Mouse (Mus musculus): ENCODE data around the gene Mau2. TPM values are rescaled to one million over a fixed set of nuclear protein-coding genes. Genes with fewer than 3 reads are reported as not detected.
A peak's percentile ranks its signal among the peaks of the same experiment; 100 is the strongest.

The Mau2 gene
- polyA plus RNA-seq, 1 experiment, result 46.0 TPM

DNA sequence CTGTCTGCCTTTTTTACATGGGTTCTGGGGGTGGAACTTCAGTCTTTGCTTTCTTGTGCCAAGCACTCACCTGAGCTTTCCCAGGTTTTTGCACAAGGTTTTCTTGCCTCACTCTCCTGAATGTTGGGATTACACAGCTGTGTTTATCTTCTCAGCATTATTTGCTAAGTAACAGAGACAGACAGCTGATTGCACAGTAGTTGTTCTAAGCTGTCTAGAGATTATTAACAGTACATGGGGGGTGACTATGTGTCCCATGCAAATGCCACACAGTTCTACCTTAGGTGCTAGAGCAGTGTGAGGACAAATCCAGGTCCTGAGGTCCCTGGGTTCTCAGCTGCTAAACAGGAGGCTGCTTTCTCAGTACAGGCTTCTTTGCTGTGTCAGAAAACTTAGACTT lies 7.1 kb upstream of the Mau2 start:
- Histone ChIP-seq H3K4me1 (ENCODE audit: control insufficient read depth, insufficient read depth, low read length) (no peaks in the 10 kb centered on the region), H3K27ac (ENCODE audit: control insufficient read depth, insufficient read depth, low read depth, low read length) (no peak overlapping the region), H3K36me3 (ENCODE audit: control insufficient read depth, insufficient read depth, low read length) (peaks cover 1% of the 10 kb centered on the region), H3K27me3 (ENCODE audit: control insufficient read depth, insufficient read depth, low read length) (no peaks in the 10 kb centered on the region), H3K4me3 (ENCODE audit: control insufficient read depth, low read depth, low read length) (no peak overlapping the region)
- no peak for TF ChIP-seq POLR2A (IDR thresholded peaks at IDR 0.05; ENCODE audit: control insufficient read depth, low read depth, low read length)
- no peak for TF ChIP-seq CTCF (IDR thresholded peaks at IDR 0.05; ENCODE audit: control insufficient read depth, insufficient read depth, insufficient replicate concordance, low read depth, low read length)

DNA sequence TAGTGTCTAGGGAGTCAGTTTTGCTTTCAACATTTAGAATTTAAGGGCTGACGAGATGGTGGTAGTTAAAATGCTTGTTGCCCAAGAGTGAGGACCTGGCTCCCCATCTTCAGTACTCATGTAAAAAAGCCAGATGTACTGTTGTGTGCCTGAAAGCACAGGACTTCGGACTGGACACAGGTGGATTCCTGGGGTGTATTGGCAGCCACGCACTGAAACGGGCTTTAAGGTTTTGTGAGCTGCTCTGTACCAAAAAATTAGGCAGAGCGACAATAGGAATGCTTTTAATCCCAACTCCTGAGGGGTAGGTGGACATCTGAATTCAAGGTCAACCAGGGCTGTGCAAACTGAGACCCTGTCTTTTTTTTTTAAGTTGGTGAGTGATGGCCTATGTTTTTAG lies 1.5 kb upstream of the Mau2 start:
- H3K4me1 ChIP-seq (ENCODE audit: control insufficient read depth, insufficient read depth, low read length), result peaks cover 3% of the 10 kb centered on the region
- no peak overlapping the region for H3K27ac ChIP-seq (ENCODE audit: control insufficient read depth, insufficient read depth, low read depth, low read length)
- TF ChIP-seq CTCF (IDR thresholded peaks at IDR 0.05; ENCODE audit: control insufficient read depth, insufficient read depth, insufficient replicate concordance, low read depth, low read length) (no peak), POLR2A (IDR thresholded peaks at IDR 0.05; ENCODE audit: control insufficient read depth, low read depth, low read length) (no peak)
- peaks cover 1% of the 10 kb centered on the region; the same call in 1 of the 2 replicates for H3K36me3 ChIP-seq (ENCODE audit: control insufficient read depth, insufficient read depth, low read length)
- H3K4me3 ChIP-seq (ENCODE audit: control insufficient read depth, low read depth, low read length), result peak overlapping the region; percentile 96
- no peaks in the 10 kb centered on the region for H3K27me3 ChIP-seq (ENCODE audit: control insufficient read depth, insufficient read depth, low read length)

DNA sequence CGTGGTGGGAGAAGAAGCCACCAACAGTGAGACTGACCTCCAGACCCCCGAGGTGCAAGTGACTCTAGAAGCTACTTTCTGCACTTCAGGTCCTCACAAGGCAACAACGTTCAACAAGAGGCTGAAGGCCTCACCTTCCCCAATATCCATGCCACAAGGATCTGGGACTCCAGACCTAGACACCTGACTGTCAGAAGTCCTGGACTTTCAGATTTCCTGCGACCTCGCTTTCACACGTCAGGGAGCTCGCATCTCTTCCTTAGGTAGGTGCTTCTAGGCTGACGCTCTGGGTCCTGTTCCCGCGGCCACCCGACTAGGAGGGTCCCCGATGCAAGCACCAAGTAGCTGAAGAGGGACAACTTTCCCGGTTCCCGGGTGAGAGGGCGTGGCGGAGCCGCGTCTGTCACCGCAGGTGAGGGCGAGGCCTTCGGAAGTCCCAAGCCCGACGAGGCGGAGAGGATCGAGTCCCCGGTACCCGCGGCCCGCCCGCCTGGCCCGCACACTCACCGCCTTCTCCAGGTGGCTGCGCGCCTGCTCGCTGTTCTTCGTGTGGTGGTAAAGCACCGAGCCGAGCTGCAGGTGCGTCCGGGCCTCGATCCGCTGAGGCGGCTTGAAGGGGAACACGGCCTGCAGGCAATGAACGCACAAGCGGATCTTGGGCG lies 518 bp downstream of the Mau2 start:
- H3K27ac ChIP-seq (ENCODE audit: control insufficient read depth, insufficient read depth, low read depth, low read length), result peak overlapping the region; percentile 94

DNA sequence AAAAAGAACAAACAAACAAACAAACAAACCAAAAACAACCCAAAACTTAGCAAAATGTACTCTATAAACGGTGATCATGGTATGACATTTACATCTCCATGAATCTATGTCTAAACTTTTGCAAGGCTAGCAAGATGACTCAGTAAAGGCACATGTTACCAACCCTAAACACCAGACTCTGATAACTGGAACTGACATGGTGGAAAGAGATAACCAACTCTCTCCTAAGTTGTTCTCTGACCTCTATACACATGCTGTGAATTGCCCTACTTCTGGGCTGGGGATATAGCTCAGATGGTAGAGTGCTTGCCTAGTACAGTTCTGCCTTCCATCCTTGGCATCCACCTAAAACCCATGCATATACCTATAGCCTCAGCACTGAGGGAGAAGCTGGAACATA lies 4.5 kb downstream of the Mau2 start:
- Histone ChIP-seq H3K27me3 (ENCODE audit: control insufficient read depth, insufficient read depth, low read length) (no peaks in the 10 kb centered on the region), H3K27ac (ENCODE audit: control insufficient read depth, insufficient read depth, low read depth, low read length) (no peak overlapping the region), H3K36me3 (ENCODE audit: control insufficient read depth, insufficient read depth, low read length) (no peaks in the 10 kb centered on the region), H3K4me3 (ENCODE audit: control insufficient read depth, low read depth, low read length) (no peak overlapping the region), H3K4me1 (ENCODE audit: control insufficient read depth, insufficient read depth, low read length) (peaks cover 3% of the 10 kb centered on the region)
- TF ChIP-seq POLR2A (IDR thresholded peaks at IDR 0.05; ENCODE audit: control insufficient read depth, low read depth, low read length) (no peak), CTCF (IDR thresholded peaks at IDR 0.05; ENCODE audit: control insufficient read depth, insufficient read depth, insufficient replicate concordance, low read depth, low read length) (no peak)

More for the DNA sequence above, 518 bp downstream of the Mau2 start:
- peak overlapping the region; percentile 96 for H3K4me3 ChIP-seq (ENCODE audit: control insufficient read depth, low read depth, low read length)
- H3K27me3 ChIP-seq (ENCODE audit: control insufficient read depth, insufficient read depth, low read length), result no peaks in the 10 kb centered on the region
- no peak for TF ChIP-seq CTCF (IDR thresholded peaks at IDR 0.05; ENCODE audit: control insufficient read depth, insufficient read depth, insufficient replicate concordance, low read depth, low read length)
- no peak for TF ChIP-seq POLR2A (IDR thresholded peaks at IDR 0.05; ENCODE audit: control insufficient read depth, low read depth, low read length)
- H3K36me3 ChIP-seq (ENCODE audit: control insufficient read depth, insufficient read depth, low read length), result no peaks in the 10 kb centered on the region
- peaks cover 3% of the 10 kb centered on the region for H3K4me1 ChIP-seq (ENCODE audit: control insufficient read depth, insufficient read depth, low read length)

DNA sequence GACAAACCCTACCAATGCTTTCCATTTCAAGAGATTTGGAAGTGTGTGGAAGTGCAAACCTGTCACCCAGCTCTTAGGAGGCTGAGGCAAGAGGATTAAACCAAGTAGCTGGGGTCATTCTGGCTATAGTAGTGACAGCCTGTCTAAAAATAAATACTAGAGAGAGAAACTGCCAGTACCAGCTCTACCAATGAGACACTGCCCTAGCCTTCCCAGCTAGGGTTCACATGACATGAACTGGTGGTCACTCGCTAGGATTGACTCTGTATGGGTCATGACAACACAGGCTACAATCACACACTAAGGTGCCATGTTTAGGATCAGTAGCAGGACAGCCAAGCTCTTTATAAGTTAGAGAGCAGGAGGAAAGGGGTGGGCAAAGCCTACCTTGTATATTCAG lies 12.3 kb downstream of the Mau2 start:
- no peak overlapping the region for H3K27ac ChIP-seq (ENCODE audit: control insufficient read depth, insufficient read depth, low read depth, low read length)
- no peak overlapping the region for H3K4me3 ChIP-seq (ENCODE audit: control insufficient read depth, low read depth, low read length)
- no peaks in the 10 kb centered on the region for H3K4me1 ChIP-seq (ENCODE audit: control insufficient read depth, insufficient read depth, low read length)
- no peaks in the 10 kb centered on the region for H3K27me3 ChIP-seq (ENCODE audit: control insufficient read depth, insufficient read depth, low read length)
- H3K36me3 ChIP-seq (ENCODE audit: control insufficient read depth, insufficient read depth, low read length), result no peaks in the 10 kb centered on the region; the same call in 1 of the 2 replicates
- TF ChIP-seq CTCF (IDR thresholded peaks at IDR 0.05; ENCODE audit: control insufficient read depth, insufficient read depth, insufficient replicate concordance, low read depth, low read length) (no peak), POLR2A (IDR thresholded peaks at IDR 0.05; ENCODE audit: control insufficient read depth, low read depth, low read length) (no peak)

DNA sequence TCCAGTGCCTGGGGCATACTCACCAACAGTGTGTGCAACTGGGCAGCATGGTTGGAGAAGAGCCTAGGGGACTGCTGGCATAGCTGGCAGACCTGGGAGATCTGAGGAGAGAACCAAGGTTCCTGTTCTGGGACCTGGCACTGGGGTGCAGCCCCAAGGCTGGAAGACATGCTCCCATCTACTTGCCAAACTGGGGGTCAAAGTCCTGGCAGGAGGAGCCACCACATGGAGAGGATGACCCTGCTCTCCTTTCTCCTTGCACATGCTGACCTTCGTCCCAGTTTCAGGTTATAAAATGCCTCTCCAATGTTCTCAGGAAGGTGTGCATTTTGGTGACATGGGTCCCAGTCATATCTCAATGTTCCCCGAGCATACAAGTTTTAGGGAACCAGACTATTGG lies 16.4 kb downstream of the Mau2 start:
- H3K4me3 ChIP-seq (ENCODE audit: control insufficient read depth, low read depth, low read length), result no peak overlapping the region
- no peaks in the 10 kb centered on the region for H3K27me3 ChIP-seq (ENCODE audit: control insufficient read depth, insufficient read depth, low read length)
- no peaks in the 10 kb centered on the region for H3K4me1 ChIP-seq (ENCODE audit: control insufficient read depth, insufficient read depth, low read length)
- no peak overlapping the region for H3K27ac ChIP-seq (ENCODE audit: control insufficient read depth, insufficient read depth, low read depth, low read length)
- TF ChIP-seq CTCF (IDR thresholded peaks at IDR 0.05; ENCODE audit: control insufficient read depth, insufficient read depth, insufficient replicate concordance, low read depth, low read length) (no peak), POLR2A (IDR thresholded peaks at IDR 0.05; ENCODE audit: control insufficient read depth, low read depth, low read length) (no peak)
- peaks cover 5% of the 10 kb centered on the region for H3K36me3 ChIP-seq (ENCODE audit: control insufficient read depth, insufficient read depth, low read length)

DNA sequence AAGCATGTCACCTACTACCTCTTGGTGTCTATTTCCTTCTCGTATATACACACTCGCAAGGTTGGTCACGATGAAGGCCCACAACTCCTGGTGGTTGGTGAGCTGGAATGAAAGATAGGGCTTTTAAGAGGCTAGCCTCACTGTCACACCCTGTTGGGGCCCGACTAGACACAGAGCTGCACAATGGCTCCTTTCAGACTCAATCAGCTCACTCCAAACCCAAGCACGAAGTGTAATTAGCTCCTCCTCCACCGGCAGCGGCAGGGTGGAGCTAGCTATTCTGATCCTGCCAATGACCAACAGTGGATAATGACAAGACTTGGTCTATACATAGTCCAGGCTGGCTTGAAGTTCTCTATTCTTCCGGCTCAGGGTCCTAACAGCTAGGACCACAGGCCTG lies 18.9 kb downstream of the Mau2 start:
- Histone ChIP-seq H3K4me3 (ENCODE audit: control insufficient read depth, low read depth, low read length) (no peak overlapping the region), H3K36me3 (ENCODE audit: control insufficient read depth, insufficient read depth, low read length) (peaks cover 5% of the 10 kb centered on the region), H3K27ac (ENCODE audit: control insufficient read depth, insufficient read depth, low read depth, low read length) (no peak overlapping the region), H3K27me3 (ENCODE audit: control insufficient read depth, insufficient read depth, low read length) (no peaks in the 10 kb centered on the region), H3K4me1 (ENCODE audit: control insufficient read depth, insufficient read depth, low read length) (no peaks in the 10 kb centered on the region)
- no peak for TF ChIP-seq POLR2A (IDR thresholded peaks at IDR 0.05; ENCODE audit: control insufficient read depth, low read depth, low read length)
- TF ChIP-seq CTCF (IDR thresholded peaks at IDR 0.05; ENCODE audit: control insufficient read depth, insufficient read depth, insufficient replicate concordance, low read depth, low read length), result no peak
